Mouse (Mus musculus) inflammation-experienced regulatory T-cells, adult 6 months (primary cell): ENCODE measurements around the gene Olfr1295. TPM values are rescaled to one million over a fixed set of nuclear protein-coding genes. Genes with fewer than 3 reads are reported as not detected.

Experiments
- ATAC-seq: one replicate; pipeline ENCODE4 v1.8.0; 2017
- polyA plus RNA-seq, 3 experiments: library from polyadenylated mRNA; unstranded; fragments of 100-300 nt; shearing (Covaris generic); gene quantifications; one replicate each; pipeline ENCODE4 v1.2.1; 2017

Olfr1295 gene
- not detected for polyA plus RNA-seq

DNA sequence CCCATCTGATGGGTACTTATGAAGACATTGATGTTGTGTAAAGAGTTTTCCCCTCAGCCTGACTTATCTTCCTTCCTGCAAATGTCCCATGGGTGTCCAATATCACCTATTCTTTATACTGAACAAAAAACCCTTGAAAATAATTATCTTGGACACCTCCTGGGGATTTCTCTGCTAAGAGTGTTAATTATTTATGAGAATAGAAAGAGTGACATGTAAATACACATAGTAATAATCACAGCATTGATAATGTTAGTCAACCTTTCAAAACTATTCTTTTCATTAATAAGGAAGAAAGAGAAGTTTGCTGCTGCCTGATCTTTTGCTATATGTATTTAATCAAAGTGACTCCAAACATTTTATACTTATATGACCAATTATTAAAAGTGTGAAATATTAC lies at the start of gene Olfr1295:
Gene Olfr1295 (minus strand): TSS at position 101 of the 400 bp plus-strand sequence.
- no peak for ATAC-seq

- ATAC-seq = no peak
Observed at GRCm38 (mm10) chr2:111540191-111540590, 29.3 kb downstream of the Olfr1295 start, which contains the start of gene Olfr1294. TSS of gene Olfr1294 (minus strand) at chr2:111540291.

DNA sequence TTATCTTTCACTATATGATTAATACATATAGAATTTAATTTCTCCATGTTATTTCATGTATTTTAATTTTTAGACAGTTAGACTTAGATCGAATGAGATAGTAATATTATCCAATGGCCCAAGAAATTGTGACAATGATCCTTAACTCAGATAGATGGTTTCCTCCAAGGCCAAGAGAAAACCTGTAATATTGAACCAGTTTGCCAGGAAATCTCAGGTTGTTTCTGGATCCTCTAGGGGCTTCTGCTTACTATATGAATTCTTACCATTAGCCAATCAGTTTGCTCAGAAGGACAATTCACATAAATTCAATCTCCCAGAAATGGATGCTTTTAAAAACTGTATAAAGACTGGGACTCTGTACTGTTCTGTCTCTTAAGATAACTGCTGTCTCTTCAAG lies 44.6 kb downstream of the Olfr1295 start, which contains the start of gene Olfr1293-ps:
Gene Olfr1293-ps (plus strand): TSS at position 301 of the 400 bp plus-strand sequence.
- no peak for ATAC-seq

- ATAC-seq = no peak
Observed at GRCm38 (mm10) chr2:111517451-111517850, 52.0 kb downstream of the Olfr1295 start.

Other genes starting within 250 kb of the Olfr1295 start
- not detected for gene Olfr1281, start 243.2 kb downstream of the Olfr1295 start, polyA plus RNA-seq
- not detected for gene Olfr1282, start 233.6 kb downstream of the Olfr1295 start, polyA plus RNA-seq
- gene Olfr1283, start 202.9 kb downstream of the Olfr1295 start, polyA plus RNA-seq = not detected
- gene Olfr1284, start 194.2 kb downstream of the Olfr1295 start, polyA plus RNA-seq = not detected
- gene Olfr1286, start 146.6 kb downstream of the Olfr1295 start, polyA plus RNA-seq = not detected
- not detected for gene Olfr1287, start 120.5 kb downstream of the Olfr1295 start, polyA plus RNA-seq
- not detected for gene Olfr1288, start 95.6 kb downstream of the Olfr1295 start, polyA plus RNA-seq
- not detected for gene Olfr1289, start 88.9 kb downstream of the Olfr1295 start, polyA plus RNA-seq
- not detected for gene Olfr1290, start 75.9 kb downstream of the Olfr1295 start, polyA plus RNA-seq
- under 1 TPM in 1 of 3 experiments, not detected in 2; 0.07 TPM for gene Olfr1291-ps1, start 72.5 kb downstream of the Olfr1295 start, polyA plus RNA-seq
- not detected for gene Olfr1293-ps, start 44.5 kb downstream of the Olfr1295 start, polyA plus RNA-seq
- gene Olfr1294, start 29.4 kb downstream of the Olfr1295 start, polyA plus RNA-seq = not detected
- not detected for gene Olfr1297, start 56.8 kb upstream of the Olfr1295 start, polyA plus RNA-seq
- not detected for gene Olfr1298, start 79.5 kb upstream of the Olfr1295 start, polyA plus RNA-seq
- gene Olfr1299, start 91.7 kb upstream of the Olfr1295 start, polyA plus RNA-seq = not detected
- gene Olfr1301, start 181.3 kb upstream of the Olfr1295 start, polyA plus RNA-seq = not detected
- gene Olfr1302, start 207.7 kb upstream of the Olfr1295 start, polyA plus RNA-seq = not detected